Mouse (Mus musculus) liver, embryonic 14.5 days (tissue): ENCODE measurements around the gene Scyl2. TPM values are rescaled to one million over a fixed set of nuclear protein-coding genes. Genes with fewer than 3 reads are reported as not detected.

ENCODE experiments used
- ATAC-seq: fragments of 200-750 bp; cut with Nextera tagmentation; 2 replicates; pipeline ENCODE4 v1.8.0; 2017; ENCODE audit warnings: moderate number of reproducible peaks, mild to moderate bottlenecking, moderate library complexity; ENCODE audit not compliant: insufficient read depth
- DNase-seq, 3 experiments: peaks; one replicate each; pipeline ENCODE4 v3.0.0-alpha.2; 2012 to 2013; ENCODE audit warnings: low read depth in 3 of 3, low spot score in 3 of 3
- H3K27ac ChIP-seq: fragments of 300-500 bp; sonication (generic); 2 replicates; pipeline ENCODE4 v1.5.1; 2014; ENCODE audit warnings: moderate library complexity, mild to moderate bottlenecking, control low read depth, inconsistent platforms
- H3K27me3 ChIP-seq: fragments of 300-500 bp; sonication (generic); 2 replicates; pipeline ENCODE4 v1.6.1; 2014; ENCODE audit warnings: mild to moderate bottlenecking, low read length, moderate library complexity; ENCODE audit not compliant: control insufficient read depth, insufficient read depth
- H3K36me3 ChIP-seq: fragments of 300-500 bp; sonication (generic); replicated peaks from 2 replicates; pipeline ENCODE4 v1.6.1; 2014; ENCODE audit warnings: low read depth; ENCODE audit not compliant: control insufficient read depth, insufficient read depth
- H3K4me1 ChIP-seq, 2 experiments: fragments of 200-500 bp in 1 of 2; fragments of 300-500 bp in 1 of 2; sonication (generic) in 1 of 2; replicated peaks; 2 replicates each; pipeline ENCODE4 v1.6.1; 2012 to 2014; ENCODE audit warnings: antibody characterized with exemption in 1 of 2, inconsistent platforms in 1 of 2, low read length in 1 of 2; ENCODE audit not compliant: control insufficient read depth in 2 of 2, insufficient read depth in 2 of 2
- H3K4me2 ChIP-seq: fragments of 300-500 bp; sonication (generic); 2 replicates; pipeline ENCODE4 v1.6.1; 2014; ENCODE audit warnings: low read depth, mild to moderate bottlenecking, control low read depth, moderate library complexity
- H3K4me3 ChIP-seq, 2 experiments: fragments of 200-500 bp in 1 of 2; fragments of 300-500 bp in 1 of 2; sonication (generic) in 1 of 2; 2 replicates each; pipeline ENCODE4 v1.5.1; 2012 to 2014; ENCODE audit warnings: low read depth in 2 of 2, low read length in 2 of 2, mild to moderate bottlenecking in 2 of 2, control low read depth in 1 of 2, inconsistent platforms in 1 of 2, moderate library complexity in 1 of 2; ENCODE audit not compliant: insufficient read depth in 1 of 2
- H3K9ac ChIP-seq: fragments of 300-500 bp; sonication (generic); replicated peaks from 2 replicates; pipeline ENCODE4 v1.6.1; 2014; ENCODE audit warnings: mild to moderate bottlenecking, control low read depth, moderate library complexity
- H3K9me3 ChIP-seq: fragments of 300-500 bp; sonication (generic); 2 replicates; pipeline ENCODE4 v1.6.1; 2016; ENCODE audit warnings: low read length, mixed read lengths; ENCODE audit not compliant: control insufficient read depth
- CTCF ChIP-seq: IDR thresholded peaks from 2 replicates; pipeline ENCODE4 v1.5.1; 2016; ENCODE audit warnings: antibody characterized with exemption, low read depth, control low read depth
- EP300 ChIP-seq: IDR thresholded peaks from 2 replicates; pipeline ENCODE4 v1.6.1; 2016; ENCODE audit warnings: antibody characterized with exemption, low read depth
- WGBS: fragments of 180-500 bp; shearing (Covaris S2); extraction: QIAGEN DNeasy Blood & Tissue Kit; methylation state at CpG from one replicate; pipeline ENCODE4 v1.1.7; 2014; ENCODE audit not compliant: insufficient replicate concordance; 5-methylcytosine and 5-hydroxymethylcytosine counted together
- polyA plus RNA-seq, 2 experiments: library from polyadenylated mRNA; depleted of rRNA in 1 of 2; stranded (reverse) in 1 of 2; unstranded in 1 of 2; fragments of >200 nt; fragmentation: Nextera tagmentation in 1 of 2; extraction: Ambion mirVana in 1 of 2; gene quantifications; 2 replicates each; pipeline versions ENCODE4 v1.2.1 to v1.2.3; 2012 to 2014

The Scyl2 gene
- polyA plus RNA-seq, 2 experiments: 6.8 to 10.2 TPM

GRCm38 (mm10) chr10:89690021-89690420 lies 3.9 kb upstream of the Scyl2 start:
- Histone ChIP-seq H3K27ac (no peak overlapping the region), H3K4me2 (peak overlapping the region; percentile 44), H3K9ac (no peak overlapping the region; the same call in 1 of the 2 replicates), H3K4me3 (no peak overlapping the region), H3K27me3 (no peaks in the 10 kb centered on the region), H3K4me1 (peaks cover 13 to 22% of the 10 kb centered on the region in 2 experiments), H3K9me3 (no peaks in the 10 kb centered on the region), H3K36me3 (no peaks in the 10 kb centered on the region)
- TF ChIP-seq EP300 (peak; percentile 59), CTCF (no peak)
- DNase-seq: no peak
- ATAC-seq: no peak
- WGBS: 12% methylated on average over 8 of the region's 8 CpGs

- H3K9ac ChIP-seq: no peak overlapping the region
- no peaks in the 10 kb centered on the region for H3K9me3 ChIP-seq
- no peak overlapping the region for H3K27ac ChIP-seq
- no peaks in the 10 kb centered on the region for H3K27me3 ChIP-seq
- TF ChIP-seq EP300: peak; percentile 67
- no peak for TF ChIP-seq CTCF
- no peak overlapping the region for H3K4me3 ChIP-seq
- H3K4me2 ChIP-seq: peak overlapping the region; percentile 73; the same call in 1 of the 2 replicates
- 48% methylated on average over 2 of the region's 2 CpGs for WGBS
- DNase-seq (peak in 1 of 3 experiments; percentile 41), ATAC-seq (no peak)
- H3K4me1 ChIP-seq: peaks cover 15 to 30% of the 10 kb centered on the region in 2 experiments
- no peaks in the 10 kb centered on the region for H3K36me3 ChIP-seq
Measured at GRCm38 (mm10) chr10:89687455-89687854, 1.4 kb upstream of the Scyl2 start.

GRCm38 (mm10) chr10:89685391-89686138 lies 520 bp downstream of the Scyl2 start:
- Histone ChIP-seq H3K27me3 (no peaks in the 10 kb centered on the region), H3K9me3 (no peaks in the 10 kb centered on the region), H3K9ac (peak overlapping the region; percentile 96), H3K4me3 (peak overlapping the region; percentile 84 to 95), H3K4me2 (peak overlapping the region; percentile 73), H3K4me1 (peaks cover 18 to 40% of the 10 kb centered on the region in 2 experiments), H3K36me3 (no peaks in the 10 kb centered on the region), H3K27ac (peak overlapping the region; percentile 59)
- ATAC-seq: peak; percentile 66
- WGBS: under 1% methylated on average over 51 of the region's 51 CpGs
- TF ChIP-seq CTCF (no peak), EP300 (peak; percentile 17; the same call in 1 of the 2 replicates)
- peak in 1 of 3 experiments; percentile 39 for DNase-seq

- H3K9ac ChIP-seq: no peak overlapping the region
- H3K27ac ChIP-seq: no peak overlapping the region
- H3K4me3 ChIP-seq: no peak overlapping the region
- H3K36me3 ChIP-seq: no peaks in the 10 kb centered on the region
- H3K4me1 ChIP-seq: peaks cover 15 to 35% of the 10 kb centered on the region in 2 experiments
- H3K27me3 ChIP-seq: no peaks in the 10 kb centered on the region
- no peak for DNase-seq
- H3K9me3 ChIP-seq: no peaks in the 10 kb centered on the region
- no peak for ATAC-seq
- H3K4me2 ChIP-seq: no peak overlapping the region
- 72% methylated on average over 10 of the region's 10 CpGs for WGBS
- TF ChIP-seq EP300 (no peak), CTCF (no peak; the same call in 1 of the 2 replicates)
Measured at GRCm38 (mm10) chr10:89682961-89683360, 3.1 kb downstream of the Scyl2 start.

GRCm38 (mm10) chr10:89682157-89682556 lies 3.9 kb downstream of the Scyl2 start:
- WGBS: 6% methylated on average over 1 of the region's 1 CpGs
- Histone ChIP-seq H3K27me3 (no peaks in the 10 kb centered on the region), H3K4me1 (peaks cover 13 to 31% of the 10 kb centered on the region in 2 experiments), H3K27ac (no peak overlapping the region), H3K4me2 (peak overlapping the region; percentile 18; the same call in 1 of the 2 replicates), H3K4me3 (no peak overlapping the region), H3K36me3 (no peaks in the 10 kb centered on the region), H3K9me3 (no peaks in the 10 kb centered on the region), H3K9ac (0 out of 2 replicates have a peak overlapping the region, but pooled peaks have one; percentile 16)
- ATAC-seq (no peak), DNase-seq (no peak)
- TF ChIP-seq CTCF: no peak
- TF ChIP-seq EP300: no peak
